Mouse (Mus musculus): ENCODE results near the gene Olfml1. TPM values are rescaled to one million over a fixed set of nuclear protein-coding genes. Genes with fewer than 3 reads are reported as not detected.

Gene Olfml1
- not detected in 2 replicates for polyA plus RNA-seq (2012; ENCODE audit: insufficient read depth, insufficient read length, missing spikeins)

- Histone ChIP-seq H3K4me3 (ENCODE audit: insufficient read depth, low read length) (no peak within 1 kb of the TSS), H3K27ac (ENCODE audit: insufficient read depth, low read depth, low read length) (no peak within 1 kb of the TSS), H3K4me1 (ENCODE audit: control insufficient read depth, insufficient read depth, low read length) (0 out of 2 replicates have a peak, but pooled peaks cover 2% of the 10 kb centered on the region)
- TF ChIP-seq POLR2A (IDR thresholded peaks at IDR 0.05; ENCODE audit: borderline replicate concordance, low read depth, low read length) (no peak), CTCF (IDR thresholded peaks at IDR 0.05; ENCODE audit: low read depth, low read length) (no peak)
These were observed at the start of gene Olfml1 for GRCm38 (mm10) chr7:107567261-107567671. Gene Olfml1 (plus strand): TSS chr7:107567446.

GRCm38 (mm10) chr7:107519256-107520025 lies 47.8 kb upstream of the Olfml1 start:
- Histone ChIP-seq H3K27ac (ENCODE audit: insufficient read depth, low read depth, low read length) (no peak overlapping the region), H3K4me3 (ENCODE audit: insufficient read depth, low read length) (no peak overlapping the region), H3K4me1 (ENCODE audit: control insufficient read depth, insufficient read depth, low read length) (peaks cover 4% of the 10 kb centered on the region; the same call in 1 of the 2 replicates)
- TF ChIP-seq CTCF (IDR thresholded peaks at IDR 0.05; ENCODE audit: low read depth, low read length): no peak
- no peak for TF ChIP-seq POLR2A (IDR thresholded peaks at IDR 0.05; ENCODE audit: borderline replicate concordance, low read depth, low read length)

DNA sequence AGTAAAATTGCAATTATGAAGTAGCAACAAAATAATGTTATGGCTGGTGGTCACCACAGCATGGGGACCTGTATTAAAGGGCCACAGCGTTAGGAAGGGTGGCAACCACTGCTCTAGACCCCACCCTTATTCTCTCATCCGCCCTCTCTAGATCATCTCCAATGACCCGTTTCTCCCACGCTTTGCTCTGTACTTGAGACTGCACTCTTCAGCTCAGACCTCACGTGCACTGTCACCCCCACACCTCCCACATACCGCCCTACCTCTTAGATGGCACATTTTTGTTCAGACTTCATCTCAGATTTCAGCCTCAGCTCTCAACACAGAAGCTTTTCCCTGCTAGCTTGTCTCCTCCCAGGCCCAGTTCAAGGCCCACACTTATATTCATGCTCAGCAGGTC lies 45.8 kb upstream of the Olfml1 start:
- TF ChIP-seq POLR2A (IDR thresholded peaks at IDR 0.05; ENCODE audit: borderline replicate concordance, low read depth, low read length) (no peak), CTCF (IDR thresholded peaks at IDR 0.05; ENCODE audit: low read depth, low read length) (no peak)
- Histone ChIP-seq H3K4me1 (ENCODE audit: control insufficient read depth, insufficient read depth, low read length) (peaks cover 4% of the 10 kb centered on the region; the same call in 1 of the 2 replicates), H3K27ac (ENCODE audit: insufficient read depth, low read depth, low read length) (no peak overlapping the region), H3K4me3 (ENCODE audit: insufficient read depth, low read length) (no peak overlapping the region)

GRCm38 (mm10) chr7:107526299-107526698 lies 40.9 kb upstream of the Olfml1 start:
- H3K4me3 ChIP-seq (ENCODE audit: insufficient read depth, low read length): no peak overlapping the region
- TF ChIP-seq POLR2A (IDR thresholded peaks at IDR 0.05; ENCODE audit: borderline replicate concordance, low read depth, low read length) (no peak), CTCF (IDR thresholded peaks at IDR 0.05; ENCODE audit: low read depth, low read length) (no peak)
- no peak overlapping the region for H3K27ac ChIP-seq (ENCODE audit: insufficient read depth, low read depth, low read length)
- H3K4me1 ChIP-seq (ENCODE audit: control insufficient read depth, insufficient read depth, low read length): no peaks in the 10 kb centered on the region

GRCm38 (mm10) chr7:107528169-107528772 lies 39.0 kb upstream of the Olfml1 start:
- TF ChIP-seq POLR2A (IDR thresholded peaks at IDR 0.05; ENCODE audit: borderline replicate concordance, low read depth, low read length) (no peak), CTCF (IDR thresholded peaks at IDR 0.05; ENCODE audit: low read depth, low read length) (no peak)
- H3K27ac ChIP-seq (ENCODE audit: insufficient read depth, low read depth, low read length): no peak overlapping the region
- no peaks in the 10 kb centered on the region for H3K4me1 ChIP-seq (ENCODE audit: control insufficient read depth, insufficient read depth, low read length)
- H3K4me3 ChIP-seq (ENCODE audit: insufficient read depth, low read length): no peak overlapping the region

GRCm38 (mm10) chr7:107529364-107529763 lies 37.9 kb upstream of the Olfml1 start:
- Histone ChIP-seq H3K4me3 (ENCODE audit: insufficient read depth, low read length) (no peak overlapping the region), H3K4me1 (ENCODE audit: control insufficient read depth, insufficient read depth, low read length) (no peaks in the 10 kb centered on the region), H3K27ac (ENCODE audit: insufficient read depth, low read depth, low read length) (no peak overlapping the region)
- TF ChIP-seq CTCF (IDR thresholded peaks at IDR 0.05; ENCODE audit: low read depth, low read length): no peak
- TF ChIP-seq POLR2A (IDR thresholded peaks at IDR 0.05; ENCODE audit: borderline replicate concordance, low read depth, low read length): no peak

GRCm38 (mm10) chr7:107535311-107535710 lies 31.9 kb upstream of the Olfml1 start:
- Histone ChIP-seq H3K4me3 (ENCODE audit: insufficient read depth, low read length) (no peak overlapping the region), H3K27ac (ENCODE audit: insufficient read depth, low read depth, low read length) (no peak overlapping the region), H3K4me1 (ENCODE audit: control insufficient read depth, insufficient read depth, low read length) (no peaks in the 10 kb centered on the region)
- TF ChIP-seq POLR2A (IDR thresholded peaks at IDR 0.05; ENCODE audit: borderline replicate concordance, low read depth, low read length) (no peak), CTCF (IDR thresholded peaks at IDR 0.05; ENCODE audit: low read depth, low read length) (no peak)

GRCm38 (mm10) chr7:107536516-107536915 lies 30.7 kb upstream of the Olfml1 start:
- no peaks in the 10 kb centered on the region for H3K4me1 ChIP-seq (ENCODE audit: control insufficient read depth, insufficient read depth, low read length)
- no peak overlapping the region for H3K4me3 ChIP-seq (ENCODE audit: insufficient read depth, low read length)
- H3K27ac ChIP-seq (ENCODE audit: insufficient read depth, low read depth, low read length): no peak overlapping the region
- no peak for TF ChIP-seq CTCF (IDR thresholded peaks at IDR 0.05; ENCODE audit: low read depth, low read length)
- no peak for TF ChIP-seq POLR2A (IDR thresholded peaks at IDR 0.05; ENCODE audit: borderline replicate concordance, low read depth, low read length)

DNA sequence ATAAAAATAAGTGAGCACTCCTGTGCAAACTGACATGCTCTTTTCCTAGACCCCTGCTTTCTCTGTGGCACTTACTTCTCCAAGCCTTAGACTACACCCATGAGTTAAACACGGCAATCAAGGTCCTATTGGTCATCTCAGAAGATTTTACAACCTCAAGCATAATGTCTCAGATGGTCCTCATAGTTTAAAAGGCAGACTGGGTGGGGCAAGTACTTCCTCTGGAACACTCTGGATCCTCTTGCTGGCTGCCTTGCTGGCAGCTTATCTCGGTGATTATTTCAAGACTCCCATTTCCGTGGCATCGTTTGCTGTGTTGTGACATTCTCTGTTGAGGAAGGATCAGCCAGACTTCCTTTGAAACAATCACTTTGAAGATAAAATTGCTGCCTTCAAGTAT lies 27.2 kb upstream of the Olfml1 start:
- Histone ChIP-seq H3K4me3 (ENCODE audit: insufficient read depth, low read length) (no peak overlapping the region), H3K4me1 (ENCODE audit: control insufficient read depth, insufficient read depth, low read length) (no peaks in the 10 kb centered on the region), H3K27ac (ENCODE audit: insufficient read depth, low read depth, low read length) (no peak overlapping the region)
- TF ChIP-seq CTCF (IDR thresholded peaks at IDR 0.05; ENCODE audit: low read depth, low read length) (no peak), POLR2A (IDR thresholded peaks at IDR 0.05; ENCODE audit: borderline replicate concordance, low read depth, low read length) (no peak)

GRCm38 (mm10) chr7:107545011-107545410 lies 22.2 kb upstream of the Olfml1 start:
- H3K27ac ChIP-seq (ENCODE audit: insufficient read depth, low read depth, low read length): no peak overlapping the region
- H3K4me3 ChIP-seq (ENCODE audit: insufficient read depth, low read length): no peak overlapping the region
- no peaks in the 10 kb centered on the region for H3K4me1 ChIP-seq (ENCODE audit: control insufficient read depth, insufficient read depth, low read length)
- no peak for TF ChIP-seq CTCF (IDR thresholded peaks at IDR 0.05; ENCODE audit: low read depth, low read length)
- TF ChIP-seq POLR2A (IDR thresholded peaks at IDR 0.05; ENCODE audit: borderline replicate concordance, low read depth, low read length): no peak
